Mouse (Mus musculus): ENCODE data around the gene Tcf21.

GRCm38 (mm10) chr10:22842781-22843439 is 22.9 kb upstream of the Tcf21 start:
- TF ChIP-seq POLR2A (IDR thresholded peaks at IDR 0.05; ENCODE audit: borderline replicate concordance, extremely low read depth, low read depth, low read length) (no peak), CTCF (IDR thresholded peaks at IDR 0.05; ENCODE audit: insufficient read depth, low read length) (no peak)

Data from lung, adult 2 months (tissue).